Mouse (Mus musculus) midbrain, embryonic 11.5 days (tissue): ENCODE measurements around the gene Hist1h3g. TPM values are rescaled to one million over a fixed set of nuclear protein-coding genes. Genes with fewer than 3 reads are reported as not detected.

Experiments used
- ATAC-seq: fragments of 200-750 bp; cut with Nextera tagmentation; 2 replicates; pipeline ENCODE4 v1.8.0; 2017; ENCODE audit warnings: moderate TSS enrichment, moderate library complexity; ENCODE audit not compliant: low FRiP score
- DNase-seq: peaks from one replicate; pipeline ENCODE4 v3.0.0; 2015; ENCODE audit warnings: low spot score; ENCODE audit errors: missing footprints
- H3K27ac ChIP-seq: fragments of 300-500 bp; sonication (generic); 2 replicates; pipeline ENCODE4 v1.5.1; 2014; ENCODE audit warnings: low read depth, low read length
- H3K27me3 ChIP-seq: fragments of 300-500 bp; sonication (generic); 2 replicates; pipeline ENCODE4 v1.6.1; 2014; ENCODE audit warnings: mild to moderate bottlenecking, low read length, moderate library complexity, mixed read lengths; ENCODE audit not compliant: control insufficient read depth, insufficient read depth
- H3K36me3 ChIP-seq: fragments of 300-500 bp; sonication (generic); 2 replicates; pipeline ENCODE4 v1.6.1; 2014; ENCODE audit warnings: mild to moderate bottlenecking, low read length, moderate library complexity, mixed read lengths; ENCODE audit not compliant: control insufficient read depth, insufficient read depth
- H3K4me1 ChIP-seq: fragments of 300-500 bp; sonication (generic); 2 replicates; pipeline ENCODE4 v1.6.1; 2014; ENCODE audit warnings: low read length; ENCODE audit not compliant: control insufficient read depth, insufficient read depth
- H3K4me2 ChIP-seq: fragments of 300-500 bp; sonication (generic); 2 replicates; pipeline ENCODE4 v1.6.1; 2014; ENCODE audit warnings: mild to moderate bottlenecking, moderate library complexity
- H3K4me3 ChIP-seq: fragments of 300-500 bp; sonication (generic); 2 replicates; pipeline ENCODE4 v1.5.1; 2014; ENCODE audit warnings: low read depth, low read length
- H3K9ac ChIP-seq: fragments of 300-500 bp; sonication (generic); 2 replicates; pipeline ENCODE4 v1.6.1; 2014; ENCODE audit warnings: low read length
- H3K9me3 ChIP-seq: fragments of 300-500 bp; sonication (generic); 2 replicates; pipeline ENCODE4 v1.6.1; 2016; ENCODE audit warnings: low read length; ENCODE audit not compliant: control insufficient read depth
- WGBS: fragments of 180-500 bp; shearing (Covaris S2); extraction: QIAGEN DNeasy Blood & Tissue Kit; methylation state at CpG from one replicate; pipeline ENCODE4 v1.1.7; 2014; 5-methylcytosine and 5-hydroxymethylcytosine counted together
- polyA plus RNA-seq: library from polyadenylated mRNA; unstranded; fragments of >200 nt; fragmentation: Nextera tagmentation; extraction: Ambion mirVana; gene quantifications from 2 replicates; pipeline ENCODE4 v1.2.1, GENCODE M21; 2014

Gene Hist1h3g
- polyA plus RNA-seq, 1 experiment from 2014 or later = 4.0 TPM

DNA sequence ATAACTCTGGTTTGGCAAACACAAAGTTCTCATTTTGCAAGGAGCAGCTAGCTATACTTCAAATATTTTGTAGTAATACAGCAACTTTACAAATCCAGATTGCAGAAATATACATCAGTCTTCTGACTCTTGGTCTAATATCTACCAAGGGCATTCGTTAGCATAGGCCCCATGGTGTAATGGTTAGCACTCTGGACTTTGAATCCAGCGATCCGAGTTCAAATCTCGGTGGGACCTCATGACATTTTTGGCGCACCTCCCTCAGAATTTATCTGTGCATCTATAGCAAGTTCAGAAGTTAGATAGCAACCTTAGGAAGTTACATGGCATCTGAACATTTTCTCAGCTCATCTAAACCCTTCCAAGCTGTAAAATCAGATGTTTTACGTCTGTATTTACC is 16.3 kb upstream of the Hist1h3g start:
- peak overlapping the region; percentile 35 for H3K4me3 ChIP-seq
- 0% methylated on average over 6 of the region's 6 CpGs for WGBS
- DNase-seq (peak; percentile 98), ATAC-seq (peak; percentile 53; the same call in 1 of the 2 replicates)
- peak overlapping the region; percentile 18; the same call in 1 of the 2 replicates for H3K9ac ChIP-seq
- H3K4me2 ChIP-seq = peak overlapping the region; percentile 74
- no peak overlapping the region for H3K27ac ChIP-seq
- no peaks in the 10 kb centered on the region for H3K27me3 ChIP-seq
- H3K9me3 ChIP-seq = no peaks in the 10 kb centered on the region
- H3K36me3 ChIP-seq = no peaks in the 10 kb centered on the region
- H3K4me1 ChIP-seq = no peaks in the 10 kb centered on the region

DNA sequence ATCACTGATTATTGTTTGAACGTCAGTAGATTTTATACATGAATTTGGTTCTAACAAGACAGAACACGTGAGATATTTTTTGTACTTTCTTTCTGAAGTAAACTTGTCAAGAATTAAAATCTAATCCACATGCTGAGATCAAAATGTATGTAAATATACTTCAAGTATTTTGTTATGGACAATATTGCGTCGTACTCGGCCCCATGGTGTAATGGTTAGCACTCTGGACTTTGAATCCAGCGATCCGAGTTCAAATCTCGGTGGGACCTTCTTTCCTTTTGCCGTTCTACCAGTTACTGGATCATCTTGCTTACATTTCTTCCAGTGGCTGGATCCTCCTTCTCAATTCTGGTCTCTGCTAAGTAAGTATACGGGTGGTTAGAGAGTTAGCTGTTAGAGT is 15.8 kb upstream of the Hist1h3g start:
- H3K36me3 ChIP-seq = no peaks in the 10 kb centered on the region
- no peaks in the 10 kb centered on the region for H3K4me1 ChIP-seq
- no peaks in the 10 kb centered on the region for H3K27me3 ChIP-seq
- peak overlapping the region; percentile 74 for H3K4me2 ChIP-seq
- peak overlapping the region; percentile 35 for H3K4me3 ChIP-seq
- no peak overlapping the region for H3K27ac ChIP-seq
- under 1% methylated on average over 10 of the region's 10 CpGs for WGBS
- no peak overlapping the region; the same call in 1 of the 2 replicates for H3K9ac ChIP-seq
- ATAC-seq = peak; percentile 29; the same call in 1 of the 2 replicates
- peak; percentile 99 for DNase-seq
- no peaks in the 10 kb centered on the region for H3K9me3 ChIP-seq

DNA sequence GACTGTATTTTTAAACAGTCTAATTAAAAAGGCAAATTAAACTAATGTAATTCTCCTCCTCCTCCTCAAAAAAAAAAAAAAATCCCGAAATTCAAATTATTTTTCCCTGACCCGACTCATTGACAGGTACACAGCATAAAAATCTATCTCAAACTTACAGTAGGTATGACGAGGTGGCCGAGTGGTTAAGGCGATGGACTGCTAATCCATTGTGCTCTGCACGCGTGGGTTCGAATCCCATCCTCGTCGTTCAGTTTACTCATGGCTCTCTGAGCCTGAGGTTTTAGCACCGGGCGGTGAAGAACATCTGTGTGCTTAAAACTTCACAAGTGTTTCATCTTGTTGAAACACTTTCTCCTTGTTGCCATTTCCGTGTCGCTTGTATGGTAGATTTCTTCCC is 13.5 kb upstream of the Hist1h3g start:
- ATAC-seq = no peak
- no peaks in the 10 kb centered on the region for H3K27me3 ChIP-seq
- H3K27ac ChIP-seq = no peak overlapping the region
- no peaks in the 10 kb centered on the region; the same call in 1 of the 2 replicates for H3K4me1 ChIP-seq
- no peak overlapping the region for H3K9ac ChIP-seq
- H3K4me3 ChIP-seq = no peak overlapping the region
- no peaks in the 10 kb centered on the region for H3K9me3 ChIP-seq
- under 1% methylated on average over 14 of the region's 14 CpGs for WGBS
- H3K4me2 ChIP-seq = no peak overlapping the region; the same call in 1 of the 2 replicates
- DNase-seq = peak; percentile 89
- H3K36me3 ChIP-seq = no peaks in the 10 kb centered on the region

DNA sequence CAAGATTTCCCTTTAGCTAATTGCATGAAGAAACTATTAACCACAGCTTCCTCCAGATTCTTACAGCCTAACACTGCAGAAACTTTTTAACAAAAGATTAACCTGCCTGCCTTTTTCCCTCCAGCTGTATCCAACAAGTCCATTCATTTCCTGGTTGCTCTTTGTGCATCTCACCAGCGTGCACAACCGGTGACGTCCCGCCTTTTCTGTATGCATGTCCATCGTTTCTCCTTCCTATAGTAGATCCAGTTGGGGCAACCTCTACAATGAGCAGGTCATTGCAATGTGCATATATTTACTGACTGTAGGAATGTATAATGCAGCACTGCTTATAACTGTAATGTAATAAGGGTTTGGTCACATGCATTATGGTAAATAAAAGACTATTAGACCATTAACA is 11.2 kb upstream of the Hist1h3g start:
- ATAC-seq = no peak
- 54% methylated on average over 5 of the region's 5 CpGs for WGBS
- DNase-seq = no peak
- Histone ChIP-seq H3K27me3 (no peaks in the 10 kb centered on the region), H3K4me1 (peaks cover 1% of the 10 kb centered on the region; the same call in 1 of the 2 replicates), H3K27ac (no peak overlapping the region), H3K9ac (no peak overlapping the region), H3K4me3 (no peak overlapping the region), H3K4me2 (no peak overlapping the region), H3K36me3 (no peaks in the 10 kb centered on the region), H3K9me3 (no peaks in the 10 kb centered on the region)

DNA sequence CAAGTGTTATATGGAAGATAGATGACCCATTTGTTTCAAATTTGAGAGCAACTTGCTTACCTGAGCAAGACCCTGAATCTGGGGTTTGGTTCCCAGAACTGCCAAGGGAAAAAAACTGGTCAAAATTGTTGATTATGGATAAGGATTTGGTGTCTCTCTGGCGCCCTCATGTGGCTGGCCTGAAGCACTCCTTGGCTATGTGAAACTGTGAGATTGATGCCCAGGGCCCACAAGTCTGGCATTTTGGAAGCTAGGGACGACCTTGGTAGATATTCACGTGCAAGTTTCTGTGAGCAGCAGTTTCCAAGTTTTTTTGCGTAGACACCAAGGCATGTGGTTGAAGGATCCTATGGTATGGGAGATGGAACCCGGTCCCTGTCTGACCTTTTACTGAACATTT is 10.6 kb upstream of the Hist1h3g start:
- ATAC-seq = peak; percentile 38; the same call in 1 of the 2 replicates
- Histone ChIP-seq H3K4me2 (no peak overlapping the region), H3K27ac (no peak overlapping the region), H3K9ac (no peak overlapping the region), H3K4me3 (no peak overlapping the region), H3K36me3 (no peaks in the 10 kb centered on the region), H3K4me1 (peaks cover 3% of the 10 kb centered on the region; the same call in 1 of the 2 replicates), H3K27me3 (no peaks in the 10 kb centered on the region), H3K9me3 (no peaks in the 10 kb centered on the region)
- peak; percentile 95 for DNase-seq
- 4% methylated on average over 5 of the region's 5 CpGs for WGBS

DNA sequence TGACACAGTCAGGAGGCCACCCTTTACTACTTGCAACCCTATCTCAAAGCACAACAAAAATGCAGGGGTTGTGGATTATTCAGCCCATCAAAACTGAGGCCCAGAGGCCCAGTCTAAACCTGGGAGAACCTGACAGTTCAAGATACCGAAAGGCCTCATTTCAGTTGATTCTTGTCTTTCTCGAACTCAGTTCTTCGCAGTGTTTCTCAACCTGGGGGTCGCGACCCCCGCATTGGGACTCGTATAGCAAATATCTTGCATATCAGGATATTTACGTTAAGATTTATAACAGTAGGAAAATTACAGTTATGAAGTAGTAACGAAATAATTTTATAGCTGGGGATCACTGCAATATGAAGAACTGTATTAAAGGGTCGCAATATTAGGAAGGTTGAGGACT is 9.3 kb upstream of the Hist1h3g start:
- 2% methylated on average over 10 of the region's 10 CpGs for WGBS
- no peaks in the 10 kb centered on the region for H3K9me3 ChIP-seq
- peaks cover 3% of the 10 kb centered on the region; the same call in 1 of the 2 replicates for H3K4me1 ChIP-seq
- DNase-seq (peak; percentile 94), ATAC-seq (no peak)
- H3K9ac ChIP-seq = no peak overlapping the region
- H3K27me3 ChIP-seq = no peaks in the 10 kb centered on the region
- no peaks in the 10 kb centered on the region for H3K36me3 ChIP-seq
- no peak overlapping the region for H3K27ac ChIP-seq
- H3K4me3 ChIP-seq = peak overlapping the region; percentile 29
- H3K4me2 ChIP-seq = peak overlapping the region; percentile 41

DNA sequence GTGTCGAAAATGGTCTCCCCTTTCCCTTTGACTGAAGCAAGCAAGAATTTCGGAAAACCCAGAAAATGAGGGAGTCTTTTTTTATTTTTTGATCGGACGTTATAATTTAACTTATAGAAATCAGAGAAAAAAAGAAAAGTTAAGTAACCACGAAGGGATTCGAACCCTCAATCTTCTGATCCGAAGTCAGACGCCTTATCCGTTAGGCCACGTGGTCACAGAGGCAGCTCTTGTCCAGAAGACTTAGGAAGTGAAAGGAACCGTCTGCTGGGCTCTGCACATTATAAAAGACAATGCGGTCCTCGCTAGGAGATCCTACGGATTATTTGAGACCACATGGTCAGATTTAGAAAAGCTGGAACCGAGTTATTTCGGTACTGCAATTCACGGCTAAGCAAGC is 8.9 kb upstream of the Hist1h3g start:
- peak overlapping the region; percentile 26; the same call in 1 of the 2 replicates for H3K9ac ChIP-seq
- H3K27me3 ChIP-seq = no peaks in the 10 kb centered on the region
- no peaks in the 10 kb centered on the region for H3K9me3 ChIP-seq
- H3K36me3 ChIP-seq = no peaks in the 10 kb centered on the region
- peak overlapping the region; percentile 41 for H3K4me2 ChIP-seq
- under 1% methylated on average over 17 of the region's 17 CpGs for WGBS
- peaks cover 3% of the 10 kb centered on the region; the same call in 1 of the 2 replicates for H3K4me1 ChIP-seq
- DNase-seq (peak; percentile 100), ATAC-seq (peak; percentile 57)
- peak overlapping the region; percentile 29 for H3K4me3 ChIP-seq
- H3K27ac ChIP-seq = no peak overlapping the region

DNA sequence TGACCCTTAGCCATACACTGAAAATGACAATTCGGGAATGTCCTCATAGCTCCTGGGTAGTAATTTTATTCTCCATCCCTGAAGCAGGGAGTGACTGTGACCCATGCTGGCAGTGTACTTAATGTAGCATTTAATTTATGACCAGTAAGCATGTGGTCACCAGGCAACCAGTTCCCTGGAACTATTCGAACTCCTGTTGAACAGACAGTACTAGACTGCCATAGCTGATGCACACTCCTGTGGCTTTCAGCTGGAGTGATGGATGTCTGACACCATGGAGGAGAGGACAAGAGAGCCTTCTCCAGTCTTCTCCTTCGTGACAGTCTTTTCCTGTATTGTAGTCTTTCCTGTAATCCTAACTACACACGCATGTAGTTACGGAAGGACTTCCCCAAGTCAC is 6.2 kb upstream of the Hist1h3g start:
- no peak for DNase-seq
- H3K27me3 ChIP-seq = no peaks in the 10 kb centered on the region
- H3K9ac ChIP-seq = peak overlapping the region; percentile 30
- no peak overlapping the region for H3K4me3 ChIP-seq
- no peak overlapping the region for H3K27ac ChIP-seq
- H3K36me3 ChIP-seq = no peaks in the 10 kb centered on the region
- WGBS = 88% methylated on average over 5 of the region's 5 CpGs
- H3K4me2 ChIP-seq = peak overlapping the region; percentile 45
- H3K4me1 ChIP-seq = peaks cover 10% of the 10 kb centered on the region; the same call in 1 of the 2 replicates
- no peaks in the 10 kb centered on the region for H3K9me3 ChIP-seq
- ATAC-seq = no peak

DNA sequence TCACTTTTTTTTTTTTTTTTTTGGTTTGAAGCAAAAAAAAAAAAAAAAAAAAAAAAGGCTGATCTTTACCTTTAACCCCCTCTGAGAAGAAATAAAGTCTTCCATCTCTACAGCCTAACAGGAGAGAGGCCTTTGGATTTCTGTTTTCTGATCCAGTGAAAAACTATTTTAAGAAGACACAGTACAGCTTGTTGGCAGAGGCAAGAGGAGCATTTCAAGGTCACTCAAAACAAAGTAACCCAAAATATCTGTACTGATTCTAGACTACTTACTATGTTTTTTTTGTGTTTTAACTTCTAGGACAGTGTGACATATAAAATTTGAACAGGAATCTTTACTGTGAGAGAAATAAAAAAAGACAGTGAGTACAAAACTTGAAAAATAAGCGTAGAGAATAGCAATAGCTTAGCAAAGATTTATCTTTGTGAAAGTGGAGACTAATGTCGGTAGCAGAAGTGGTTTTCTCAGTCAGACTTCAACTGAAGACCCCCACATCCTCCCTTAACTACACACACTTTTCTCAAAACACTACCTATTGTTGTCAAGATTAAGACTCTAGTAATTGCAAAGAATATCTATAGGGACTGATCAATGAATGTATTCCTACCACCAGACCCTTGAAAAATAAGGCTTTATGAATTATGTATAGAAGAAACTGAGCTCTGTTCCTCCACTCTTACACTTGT is 5.6 kb upstream of the Hist1h3g start:
- no peak for DNase-seq
- WGBS = 33% methylated on average over 2 of the region's 2 CpGs
- no peak for ATAC-seq

More for the DNA sequence above, 5.6 kb upstream of the Hist1h3g start:
- Histone ChIP-seq H3K9ac (peak overlapping the region; percentile 86), H3K4me1 (peaks cover 10% of the 10 kb centered on the region; the same call in 1 of the 2 replicates), H3K27me3 (no peaks in the 10 kb centered on the region), H3K27ac (peak overlapping the region; percentile 98; the same call in 1 of the 2 replicates), H3K36me3 (no peaks in the 10 kb centered on the region), H3K9me3 (no peaks in the 10 kb centered on the region), H3K4me3 (peak overlapping the region; percentile 45), H3K4me2 (peak overlapping the region; percentile 45)
